Mouse (Mus musculus) right cerebral cortex, postnatal 4 days (tissue): ENCODE measurements around the gene Pafah1b3.
"Not testable (repeated sequence)": the region's sequence is repeated elsewhere in the genome, so short reads cannot be mapped to it uniquely, and the experiment has no call there.

ENCODE experiments used
- DNase-seq: peaks from one replicate; pipeline ENCODE4 v3.0.0-alpha.2; 2022

Gene Pafah1b3

GRCm38 (mm10) chr7:25266180-25266962, 31.4 kb downstream of the Pafah1b3 start:
- no peak for DNase-seq

GRCm38 (mm10) chr7:25265743-25266142, 32.0 kb downstream of the Pafah1b3 start:
- DNase-seq, result not testable (repeated sequence)

GRCm38 (mm10) chr7:25263968-25264870, 33.6 kb downstream of the Pafah1b3 start:
- no peak for DNase-seq

- no peak for DNase-seq
These were observed 35.9 kb downstream of the Pafah1b3 start for GRCm38 (mm10) chr7:25261896-25262295.

GRCm38 (mm10) chr7:25251822-25252221, 46.0 kb downstream of the Pafah1b3 start:
- DNase-seq, result no peak

- peak; percentile 69 for DNase-seq
These were observed 46.6 kb downstream of the Pafah1b3 start for GRCm38 (mm10) chr7:25251071-25251791.

GRCm38 (mm10) chr7:25250141-25250972, 47.4 kb downstream of the Pafah1b3 start, which contains the start of gene Erf:
TSS of gene Erf (minus strand) at chr7:25250761.
- peak; percentile 97 for DNase-seq

- peak; percentile 74 for DNase-seq
These were observed 48.3 kb downstream of the Pafah1b3 start for GRCm38 (mm10) chr7:25249314-25250140.

- no peak for DNase-seq
These were observed 48.9 kb downstream of the Pafah1b3 start for GRCm38 (mm10) chr7:25248846-25249313.

- DNase-seq, result peak; percentile 66
These were observed 49.7 kb downstream of the Pafah1b3 start for GRCm38 (mm10) chr7:25248018-25248647.

- no peak for DNase-seq
These were observed 50.3 kb downstream of the Pafah1b3 start for GRCm38 (mm10) chr7:25247498-25247897.

- DNase-seq, result no peak
These were observed 51.0 kb downstream of the Pafah1b3 start for GRCm38 (mm10) chr7:25246759-25247137.

GRCm38 (mm10) chr7:25246079-25246758, 51.6 kb downstream of the Pafah1b3 start:
- DNase-seq, result peak; percentile 78
